ENCODE assay signal across 13 mouse cellular contexts in the genomic region with DNA sequence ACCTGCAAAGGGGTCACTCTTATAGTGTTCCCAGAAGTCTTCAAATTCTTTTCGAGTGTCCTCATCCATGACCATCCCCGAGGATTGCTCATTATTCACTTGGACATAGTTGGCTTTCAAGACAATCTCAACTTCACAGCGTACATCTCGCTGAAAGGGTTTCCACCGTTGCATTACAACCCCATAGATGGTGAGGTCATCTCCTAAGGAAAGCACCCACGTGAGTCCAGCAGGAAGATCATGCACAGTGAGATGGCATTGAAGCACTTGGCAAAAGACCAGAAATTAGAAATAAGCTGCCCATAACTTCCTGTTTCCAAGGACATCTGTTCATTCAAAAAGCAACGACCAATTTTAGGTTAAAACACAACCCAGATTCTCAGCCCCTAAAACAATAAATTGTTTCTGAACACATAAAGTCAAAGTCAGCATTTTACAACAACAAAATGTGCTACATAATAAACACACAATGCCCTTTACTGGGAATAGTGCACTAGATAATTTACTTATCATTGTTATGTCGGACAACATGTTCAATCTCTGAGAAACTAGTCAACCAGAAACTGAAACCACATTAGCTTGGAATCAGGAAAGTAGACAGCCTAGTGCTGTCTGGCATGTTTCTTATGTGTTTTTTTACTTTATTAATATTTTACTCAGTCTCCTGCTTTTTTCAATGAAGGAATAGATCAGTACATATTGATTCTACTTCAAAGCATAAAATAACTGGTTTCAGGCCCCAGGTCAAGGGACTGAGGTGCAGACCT. TPM values are rescaled to one million over a fixed set of nuclear protein-coding genes. Genes with fewer than 3 reads are reported as not detected.
DNase-seq lines count a peak whose midpoint lies in the region; ATAC-seq and TF ChIP-seq lines count a peak whose summit lies in the region.
"Had no signal": no experiment of that assay in that cellular context is flagged by ENCODE, and none has a peak within 500 bp of the region (broad histone marks: within the 10 kb centered on the region; RNA-seq: fewer than 3 reads in every experiment).

No protein-coding gene starts in this region.

- H3K9me3 ChIP-seq in intestine, postnatal 0 days (ENCODE audit: control insufficient read depth) = no peaks in the 10 kb centered on the region
- H3K9me3 ChIP-seq in intestine, embryonic 15.5 days = no peaks in the 10 kb centered on the region
- H3K9me3 ChIP-seq in midbrain, embryonic 11.5 days (ENCODE audit: control insufficient read depth, low read length) = no peaks in the 10 kb centered on the region
- H3K9me3 ChIP-seq in midbrain, embryonic 13.5 days = no peaks in the 10 kb centered on the region
- H3K9me3 ChIP-seq: heart, embryonic 10.5 days; liver, embryonic 15.5 days had no signal

- ATAC-seq in intestine, postnatal 0 days = peak; percentile 60
- ATAC-seq in intestine, embryonic 15.5 days = no peak
- ATAC-seq in midbrain, embryonic 11.5 days (ENCODE audit: low FRiP score) = no peak
- ATAC-seq in midbrain, embryonic 13.5 days = no peak
- peak; percentile 96 for ATAC-seq in granulocyte monocyte progenitor cell, adult 5-6 weeks (replicated peaks; ENCODE audit: poor library complexity, severe bottlenecking)
- ATAC-seq: forebrain, embryonic 16.5 days had no signal

- H3K4me2 ChIP-seq in intestine, postnatal 0 days (replicated peaks; ENCODE audit: low read depth) = no peak overlapping the region
- H3K4me2 ChIP-seq in intestine, embryonic 15.5 days (replicated peaks) = no peak overlapping the region
- no peak overlapping the region for H3K4me2 ChIP-seq in midbrain, embryonic 11.5 days
- no peak overlapping the region for H3K4me2 ChIP-seq in midbrain, embryonic 13.5 days (replicated peaks)
- H3K4me2 ChIP-seq: liver, embryonic 15.5 days had no signal

- H3K4me1 ChIP-seq in intestine, postnatal 0 days (replicated peaks; ENCODE audit: control insufficient read depth, insufficient read depth, low read length) = no peaks in the 10 kb centered on the region
- H3K4me1 ChIP-seq in intestine, embryonic 15.5 days (replicated peaks) = no peaks in the 10 kb centered on the region
- no peaks in the 10 kb centered on the region for H3K4me1 ChIP-seq in midbrain, embryonic 11.5 days (ENCODE audit: control insufficient read depth, insufficient read depth, low read length)
- H3K4me1 ChIP-seq in midbrain, embryonic 13.5 days (replicated peaks) = no peaks in the 10 kb centered on the region
- H3K4me1 ChIP-seq in thymus, adult 2 months (replicated peaks; ENCODE audit: control insufficient read depth, insufficient read depth, low read length) = no peaks in the 10 kb centered on the region
- H3K4me1 ChIP-seq: heart, embryonic 10.5 days; liver, embryonic 15.5 days had no signal

- H3K36me3 ChIP-seq in intestine, postnatal 0 days (ENCODE audit: control insufficient read depth, insufficient read depth) = peaks cover 19% of the 10 kb centered on the region; the same call in 1 of the 2 replicates
- H3K36me3 ChIP-seq in intestine, embryonic 15.5 days = peaks cover 13% of the 10 kb centered on the region; the same call in 1 of the 2 replicates
- peaks cover 6% of the 10 kb centered on the region for H3K36me3 ChIP-seq in midbrain, embryonic 11.5 days (ENCODE audit: control insufficient read depth, insufficient read depth, low read length)
- peaks cover 47% of the 10 kb centered on the region for H3K36me3 ChIP-seq in midbrain, embryonic 13.5 days
- peaks cover 35% of the 10 kb centered on the region for H3K36me3 ChIP-seq in thymus, adult 2 months (ENCODE audit: control insufficient read depth, insufficient read depth, low read length)

- no peaks in the 10 kb centered on the region for H3K27me3 ChIP-seq in intestine, postnatal 0 days (replicated peaks; ENCODE audit: control insufficient read depth, insufficient read depth, low read length)
- H3K27me3 ChIP-seq in intestine, embryonic 15.5 days (replicated peaks) = no peaks in the 10 kb centered on the region
- H3K27me3 ChIP-seq in midbrain, embryonic 11.5 days (ENCODE audit: control insufficient read depth, insufficient read depth, low read length) = no peaks in the 10 kb centered on the region
- H3K27me3 ChIP-seq in midbrain, embryonic 13.5 days = no peaks in the 10 kb centered on the region
- H3K27me3 ChIP-seq in thymus, adult 2 months (ENCODE audit: control insufficient read depth, insufficient read depth, low read length) = no peaks in the 10 kb centered on the region
- H3K27me3 ChIP-seq: liver, embryonic 15.5 days had no signal

- no peak overlapping the region for H3K27ac ChIP-seq in intestine, postnatal 0 days (ENCODE audit: low read depth, low read length)
- no peak overlapping the region for H3K27ac ChIP-seq in intestine, embryonic 15.5 days
- H3K27ac ChIP-seq in midbrain, embryonic 11.5 days (ENCODE audit: low read depth, low read length) = no peak overlapping the region
- no peak overlapping the region for H3K27ac ChIP-seq in midbrain, embryonic 13.5 days
- no peak overlapping the region for H3K27ac ChIP-seq in thymus, adult 2 months (ENCODE audit: control insufficient read depth, insufficient read depth, low read length)
- H3K27ac ChIP-seq: heart, embryonic 10.5 days; layer of hippocampus, adult 2 months; liver, embryonic 15.5 days had no signal

- 66% methylated on average over 8 of the region's 8 CpGs for WGBS in intestine, postnatal 0 days
- 79% methylated on average over 8 of the region's 8 CpGs for WGBS in intestine, embryonic 15.5 days
- WGBS in midbrain, embryonic 11.5 days = 90% methylated on average over 8 of the region's 8 CpGs
- WGBS in midbrain, embryonic 13.5 days = 89% methylated on average over 8 of the region's 8 CpGs
- WGBS in thymus, adult 2 months = 58% methylated on average over 8 of the region's 8 CpGs

- no peak overlapping the region for H3K9ac ChIP-seq in intestine, postnatal 0 days (ENCODE audit: low read depth, low read length)
- no peak overlapping the region for H3K9ac ChIP-seq in intestine, embryonic 15.5 days
- H3K9ac ChIP-seq in midbrain, embryonic 11.5 days (ENCODE audit: low read length) = no peak overlapping the region
- H3K9ac ChIP-seq in midbrain, embryonic 13.5 days (replicated peaks) = no peak overlapping the region
- H3K9ac ChIP-seq: liver, embryonic 15.5 days had no signal

- DNase-seq in midbrain, embryonic 11.5 days (ENCODE audit: low spot score, missing footprints) = peak; percentile 66
- DNase-seq in thymus, adult 2 months = no peak
- DNase-seq in layer of hippocampus, adult 9-11 months = no peak
- DNase-seq: kidney, adult 11 months; right cerebral cortex, postnatal 25 days had no signal

- no peak for TF ChIP-seq CTCF in intestine, postnatal 0 days (IDR thresholded peaks at IDR 0.05; ENCODE audit: low read depth)
- no peak for TF ChIP-seq CTCF in thymus, adult 2 months (IDR thresholded peaks at IDR 0.05; ENCODE audit: borderline replicate concordance, control insufficient read depth, extremely low read depth, insufficient read depth, low read length, poor library complexity)

- H3K4me3 ChIP-seq in intestine, postnatal 0 days (ENCODE audit: low read depth, low read length) = no peak overlapping the region
- H3K4me3 ChIP-seq in intestine, embryonic 15.5 days (replicated peaks) = no peak overlapping the region
- no peak overlapping the region for H3K4me3 ChIP-seq in midbrain, embryonic 11.5 days (ENCODE audit: low read depth, low read length)
- no peak overlapping the region for H3K4me3 ChIP-seq in midbrain, embryonic 13.5 days (replicated peaks)
- no peak overlapping the region for H3K4me3 ChIP-seq in thymus, adult 2 months (ENCODE audit: control insufficient read depth, insufficient read depth, low read length)
- H3K4me3 ChIP-seq: heart, embryonic 10.5 days; layer of hippocampus, adult 2 months; liver, embryonic 15.5 days had no signal

- no peak for TF ChIP-seq POLR2A in thymus, adult 2 months (IDR thresholded peaks at IDR 0.05; ENCODE audit: control insufficient read depth, extremely low read depth, insufficient read depth, low read length, poor library complexity)

RNA-seq across cellular contexts. Expression of a gene that starts 14.2 kb away (rescaled TPM):
- 3.5 and 3.6 TPM in 2 replicates for polyA plus RNA-seq in intestine, postnatal 0 days (2015; fragmentation: Nextera tagmentation; extraction: Ambion mirVana)
- polyA plus RNA-seq in intestine, embryonic 15.5 days (2015; fragmentation: Nextera tagmentation; extraction: Ambion mirVana) = 7.4 and 8.3 TPM in 2 replicates
- polyA plus RNA-seq in midbrain, embryonic 11.5 days (2014; fragmentation: Nextera tagmentation; extraction: Ambion mirVana) = 16.3 and 16.8 TPM in 2 replicates
- 9.8 and 10.4 TPM in 2 replicates for polyA plus RNA-seq in midbrain, embryonic 13.5 days (2015; fragmentation: Nextera tagmentation; extraction: Ambion mirVana)
- total RNA-seq in granulocyte monocyte progenitor cell, adult 5-6 weeks (2014; fragmentation: Nextera tagmentation) = 22.4 and 23.8 TPM in 2 replicates
- total RNA-seq in granulocyte monocyte progenitor cell, adult 5-6 weeks (2017) = 10.8 and 29.0 TPM in 2 replicates
- polyA plus RNA-seq in thymus, adult 2 months (2012; rRNA removed) = 8.4 and 11.0 TPM in 2 replicates

RNA-seq across cellular contexts. Expression of a gene that starts 19.5 kb away (rescaled TPM):
- polyA plus RNA-seq in intestine, postnatal 0 days (2015; fragmentation: Nextera tagmentation; extraction: Ambion mirVana) = 40.4 and 44.5 TPM in 2 replicates
- 79.3 and 97.2 TPM in 2 replicates for polyA plus RNA-seq in intestine, embryonic 15.5 days (2015; fragmentation: Nextera tagmentation; extraction: Ambion mirVana)
- polyA plus RNA-seq in midbrain, embryonic 11.5 days (2014; fragmentation: Nextera tagmentation; extraction: Ambion mirVana) = 178 and 194 TPM in 2 replicates
- polyA plus RNA-seq in midbrain, embryonic 13.5 days (2015; fragmentation: Nextera tagmentation; extraction: Ambion mirVana) = 112 and 113 TPM in 2 replicates
- total RNA-seq in granulocyte monocyte progenitor cell, adult 5-6 weeks (2014; fragmentation: Nextera tagmentation) = 99.2 and 116 TPM in 2 replicates
- 113 and 122 TPM in 2 replicates for total RNA-seq in granulocyte monocyte progenitor cell, adult 5-6 weeks (2017)
- 12.2 and 12.5 TPM in 2 replicates for polyA plus RNA-seq in thymus, adult 2 months (2012; rRNA removed)

Comparison
In these comparisons a context has a peak if more than half of its experiments do, and no peak if none do; other contexts are left out.
1. ATAC-seq: peak in intestine, postnatal 0 days (single experiment) and granulocyte monocyte progenitor cell, adult 5-6 weeks (single experiment); none in intestine, embryonic 15.5 days (single experiment), midbrain, embryonic 11.5 days (single experiment) and midbrain, embryonic 13.5 days (single experiment).